In genomic region chr4:41124180-41124951, GRCm38 (mm10) we compare ENCODE assay signal across 8 mouse cellular contexts. TPM values are rescaled to one million over a fixed set of nuclear protein-coding genes. Genes with fewer than 3 reads are reported as not detected.
DNase-seq lines count a peak whose midpoint lies in the region; ATAC-seq lines count a peak whose summit lies in the region.

Gene Nol6, minus strand, starts transcription at chr4:41124455.

- H3K27me3 ChIP-seq in heart, embryonic 10.5 days (ENCODE audit: insufficient read depth, poor library complexity, severe bottlenecking) = no peaks in the 10 kb centered on the region
- H3K27me3 ChIP-seq in kidney, embryonic 15.5 days = no peaks in the 10 kb centered on the region

- peak; percentile 93 to 96 for DNase-seq in B cell, adult 2 months
- DNase-seq in brain, adult 2 months (ENCODE audit: low read depth, low spot score) = peak; percentile 100
- DNase-seq in heart, embryonic 10.5 days (ENCODE audit: low spot score) = peak; percentile 100
- peak; percentile 97 for DNase-seq in liver
- peak; percentile 95 to 97 for DNase-seq in spleen, postnatal 4 days (ENCODE audit: low spot score in 2 of 2)

- peaks cover 8% of the 10 kb centered on the region for H3K4me1 ChIP-seq in heart, embryonic 10.5 days
- peaks cover 12% of the 10 kb centered on the region for H3K4me1 ChIP-seq in kidney, embryonic 15.5 days

- peak within 1 kb of the TSS; percentile 74 for H3K4me3 ChIP-seq in heart, embryonic 10.5 days
- peak within 1 kb of the TSS; percentile 64 for H3K4me3 ChIP-seq in kidney, embryonic 15.5 days (replicated peaks)

- H3K36me3 ChIP-seq in heart, embryonic 10.5 days = peaks cover 36% of the 10 kb centered on the region
- peaks cover 39% of the 10 kb centered on the region for H3K36me3 ChIP-seq in kidney, embryonic 15.5 days

- H3K9me3 ChIP-seq in heart, embryonic 10.5 days = no peaks in the 10 kb centered on the region
- H3K9me3 ChIP-seq in kidney, embryonic 15.5 days (replicated peaks) = no peaks in the 10 kb centered on the region

- WGBS in heart, embryonic 10.5 days = 2% methylated on average over 29 of the region's 29 CpGs
- 2% methylated on average over 29 of the region's 29 CpGs for WGBS in kidney, embryonic 15.5 days

- peak; percentile 97 for ATAC-seq in erythroblast, adult 5-6 weeks (replicated peaks; ENCODE audit: low FRiP score, poor library complexity, severe bottlenecking)
- peak; percentile 99 for ATAC-seq in kidney, embryonic 15.5 days (replicated peaks; ENCODE audit: low FRiP score)
- peak; percentile 98 for ATAC-seq in monocyte, adult 5-6 weeks (replicated peaks; ENCODE audit: insufficient number of reproducible peaks, low FRiP score, low TSS enrichment, poor library complexity, severe bottlenecking)

- H3K4me2 ChIP-seq in kidney, embryonic 15.5 days = peak within 1 kb of the TSS; percentile 89

- peak within 1 kb of the TSS; percentile 82 for H3K27ac ChIP-seq in heart, embryonic 10.5 days
- no peak within 1 kb of the TSS for H3K27ac ChIP-seq in kidney, embryonic 15.5 days

- peak within 1 kb of the TSS; percentile 47 for H3K9ac ChIP-seq in kidney, embryonic 15.5 days

RNA-seq across cellular contexts. Expression of gene Nol6, which starts in this region (rescaled TPM):
- 1.9 and 2.9 TPM in 2 replicates for total RNA-seq in erythroblast, adult 5-6 weeks (2015; ENCODE audit: low replicate concordance)
- total RNA-seq in erythroblast, adult 5-6 weeks (2017; ENCODE audit: low replicate concordance) = 4.8 and 10.7 TPM in 2 replicates
- 26.0 and 26.8 TPM in 2 replicates for polyA plus RNA-seq in heart, embryonic 10.5 days (2016; fragmentation: Nextera tagmentation; extraction: Ambion mirVana)
- 30.4 and 33.1 TPM in 2 replicates for polyA plus RNA-seq in kidney, embryonic 15.5 days (2015; fragmentation: Nextera tagmentation; extraction: Ambion mirVana)
- 18.0 to 23.8 TPM (median 22.2 TPM) in 3 replicates for total RNA-seq in monocyte, adult 5-6 weeks (2017)
